Mouse (Mus musculus) megakaryocyte, embryonic 14.5 days (primary cell): ENCODE data around the gene Acbd4.

Experiments used
- FLI1 ChIP-seq: IDR thresholded peaks from 2 replicates; pipeline ENCODE4 v1.6.1; 2012; ENCODE audit warnings: low read length, inconsistent platforms, mixed read lengths
- GATA1 ChIP-seq: IDR thresholded peaks from 3 replicates; pipeline ENCODE4 v1.6.1; 2012; ENCODE audit warnings: mixed read lengths, low read length, inconsistent platforms, borderline replicate concordance

DNA sequence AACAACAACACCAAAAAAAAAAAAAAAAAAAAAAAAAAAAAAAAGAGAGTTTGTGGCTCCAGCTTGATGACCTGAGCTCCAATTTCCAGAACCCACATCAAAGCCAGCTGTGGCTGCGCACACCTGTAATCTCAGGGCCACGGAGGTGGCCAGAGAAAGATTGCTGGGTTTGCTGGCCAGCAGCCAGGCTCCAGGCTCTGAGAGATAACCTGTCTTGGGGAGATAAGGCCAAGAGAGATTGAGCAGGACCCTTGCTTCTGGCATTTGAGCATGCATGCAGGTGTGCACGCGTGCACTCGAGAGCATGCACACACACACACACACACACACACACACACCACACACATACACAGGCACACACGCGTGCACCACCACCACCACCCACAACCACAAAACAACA is 8.2 kb upstream of the Acbd4 start:
- TF ChIP-seq GATA1 (no peak), FLI1 (no peak)
